Mouse (Mus musculus): Measurements from ENCODE around the gene Il18rap. TPM values are rescaled to one million over a fixed set of nuclear protein-coding genes. Genes with fewer than 3 reads are reported as not detected.
"Not testable (repeated sequence)": the region's sequence is repeated elsewhere in the genome, so short reads cannot be mapped to it uniquely, and the experiment has no call there.

The Il18rap gene
- polyA plus RNA-seq, 1 experiment from 2014 or later, result 0.13 TPM

DNA sequence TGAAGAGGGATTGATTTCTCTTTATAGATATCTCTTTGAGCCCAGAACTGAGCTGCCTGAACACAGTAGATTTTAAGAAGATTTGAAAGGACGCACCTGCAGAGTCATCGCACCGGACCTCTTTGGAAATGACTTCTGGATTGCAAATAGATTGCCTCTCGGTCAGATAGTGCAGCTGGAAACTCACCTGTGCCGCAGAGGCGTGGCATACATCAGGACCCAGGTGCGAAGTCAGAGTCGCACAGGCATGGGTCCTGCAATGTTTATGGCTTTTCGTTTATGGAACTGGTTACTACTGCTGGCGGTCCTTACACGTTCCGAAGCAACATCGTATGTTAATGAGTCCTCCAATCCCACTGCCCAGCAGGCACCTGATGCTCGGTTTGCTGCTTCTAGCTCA is 65.1 kb downstream of the Il18rap start:
- 0 out of 2 replicates have a peak, but pooled peaks cover 4% of the 10 kb centered on the region for H3K27me3 ChIP-seq (ENCODE audit: control insufficient read depth, insufficient read depth, low read length)
- H3K4me1 ChIP-seq (replicated peaks; ENCODE audit: control insufficient read depth, insufficient read depth, low read length), result no peaks in the 10 kb centered on the region
- H3K36me3 ChIP-seq (replicated peaks; ENCODE audit: control insufficient read depth, insufficient read depth), result no peaks in the 10 kb centered on the region
- no peak for DNase-seq (ENCODE audit: low spot score)
- no peak overlapping the region for H3K9ac ChIP-seq
- H3K4me3 ChIP-seq (replicated peaks; ENCODE audit: low read length), result no peak overlapping the region
- no peaks in the 10 kb centered on the region for H3K9me3 ChIP-seq (ENCODE audit: control insufficient read depth, low read length)
- 69% methylated on average over 14 of the region's 14 CpGs for whole genome bisulfite sequencing
- H3K4me2 ChIP-seq (replicated peaks), result peak overlapping the region; percentile 28
- no peak for ATAC-seq (ENCODE audit: low FRiP score)
- no peak overlapping the region for H3K27ac ChIP-seq

DNA sequence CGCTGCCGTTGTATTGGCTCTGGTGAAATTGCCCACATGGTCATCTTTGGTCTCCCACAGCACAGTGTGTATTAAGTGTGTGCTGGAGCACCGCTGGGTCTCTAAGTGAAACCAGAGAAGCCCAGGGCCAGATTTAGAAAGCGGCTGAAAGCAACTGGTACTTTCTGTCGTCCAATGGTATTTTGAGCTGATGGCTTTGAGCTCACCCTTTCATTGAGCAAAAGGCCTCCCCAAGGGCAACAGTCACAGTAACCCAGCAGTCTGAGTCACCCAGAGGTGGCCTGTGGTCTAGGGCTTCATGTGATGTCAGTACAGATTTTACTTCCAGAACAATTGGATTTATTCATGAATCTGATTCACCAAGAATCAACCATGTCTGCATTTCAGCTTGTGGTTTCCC is 71.6 kb downstream of the Il18rap start:
- Histone ChIP-seq H3K27ac (no peak overlapping the region), H3K4me2 (replicated peaks) (no peak overlapping the region), H3K9me3 (ENCODE audit: control insufficient read depth, low read length) (no peaks in the 10 kb centered on the region), H3K4me1 (replicated peaks; ENCODE audit: control insufficient read depth, insufficient read depth, low read length) (no peaks in the 10 kb centered on the region), H3K4me3 (replicated peaks; ENCODE audit: low read length) (no peak overlapping the region), H3K9ac (no peak overlapping the region), H3K27me3 (ENCODE audit: control insufficient read depth, insufficient read depth, low read length) (no peaks in the 10 kb centered on the region), H3K36me3 (replicated peaks; ENCODE audit: control insufficient read depth, insufficient read depth) (no peaks in the 10 kb centered on the region)
- DNase-seq (ENCODE audit: low spot score) (no peak), ATAC-seq (ENCODE audit: low FRiP score) (no peak)
- WGBS, result 85% methylated on average over 5 of the region's 5 CpGs

DNA sequence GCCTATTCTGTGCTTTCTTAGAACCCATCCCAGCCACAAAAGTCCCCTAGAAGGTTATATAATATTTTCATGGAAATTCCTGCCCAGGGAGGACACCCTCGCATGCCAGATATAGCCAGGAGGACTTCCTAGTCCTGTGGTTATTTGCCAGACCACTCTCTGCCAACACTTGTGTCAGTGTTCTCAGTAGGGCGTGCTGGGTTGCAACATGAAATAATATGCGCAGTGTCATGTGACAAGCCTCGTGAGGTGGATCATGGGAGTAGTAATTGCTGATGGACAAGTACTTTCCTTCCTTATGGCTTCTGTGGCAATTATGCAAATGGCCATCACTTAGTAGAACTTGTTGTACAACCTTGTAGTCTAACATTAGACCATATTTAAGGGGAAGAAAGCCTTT is 75.8 kb downstream of the Il18rap start:
- H3K4me3 ChIP-seq (replicated peaks; ENCODE audit: low read length), result no peak overlapping the region
- no peaks in the 10 kb centered on the region for H3K4me1 ChIP-seq (replicated peaks; ENCODE audit: control insufficient read depth, insufficient read depth, low read length)
- 96% methylated on average over 4 of the region's 4 CpGs for WGBS
- no peaks in the 10 kb centered on the region for H3K9me3 ChIP-seq (ENCODE audit: control insufficient read depth, low read length)
- no peaks in the 10 kb centered on the region for H3K36me3 ChIP-seq (replicated peaks; ENCODE audit: control insufficient read depth, insufficient read depth)
- H3K9ac ChIP-seq, result no peak overlapping the region
- DNase-seq (ENCODE audit: low spot score) (no peak), ATAC-seq (ENCODE audit: low FRiP score) (no peak)
- no peaks in the 10 kb centered on the region for H3K27me3 ChIP-seq (ENCODE audit: control insufficient read depth, insufficient read depth, low read length)
- no peak overlapping the region for H3K4me2 ChIP-seq (replicated peaks)
- H3K27ac ChIP-seq, result no peak overlapping the region

DNA sequence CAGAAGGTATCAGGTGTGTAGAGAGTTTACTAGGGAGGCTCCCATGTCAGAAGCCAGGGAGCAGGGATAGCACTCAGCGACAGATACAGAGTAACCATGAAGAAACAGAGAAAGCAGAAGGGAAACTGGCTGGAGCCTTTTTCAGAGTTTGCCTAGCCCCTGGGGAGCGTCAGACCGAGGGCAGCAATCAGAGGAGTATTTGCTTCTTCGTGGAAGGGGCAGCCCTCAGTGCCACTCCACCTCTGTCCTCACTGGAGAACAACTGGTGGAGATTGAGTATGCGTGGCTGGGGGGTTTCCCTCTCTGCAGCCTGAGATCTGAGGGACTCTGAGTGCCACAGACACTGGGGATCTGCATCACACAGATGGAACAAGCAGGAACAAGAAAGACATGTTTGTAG is 82.7 kb downstream of the Il18rap start:
- Histone ChIP-seq H3K4me3 (replicated peaks; ENCODE audit: low read length) (no peak overlapping the region), H3K27ac (no peak overlapping the region), H3K4me2 (replicated peaks) (no peak overlapping the region), H3K36me3 (replicated peaks; ENCODE audit: control insufficient read depth, insufficient read depth) (no peaks in the 10 kb centered on the region), H3K9me3 (ENCODE audit: control insufficient read depth, low read length) (no peaks in the 10 kb centered on the region), H3K4me1 (replicated peaks; ENCODE audit: control insufficient read depth, insufficient read depth, low read length) (no peaks in the 10 kb centered on the region), H3K27me3 (ENCODE audit: control insufficient read depth, insufficient read depth, low read length) (no peaks in the 10 kb centered on the region), H3K9ac (no peak overlapping the region)
- 68% methylated on average over 5 of the region's 5 CpGs for WGBS
- DNase-seq (ENCODE audit: low spot score) (no peak), ATAC-seq (ENCODE audit: low FRiP score) (no peak)

DNA sequence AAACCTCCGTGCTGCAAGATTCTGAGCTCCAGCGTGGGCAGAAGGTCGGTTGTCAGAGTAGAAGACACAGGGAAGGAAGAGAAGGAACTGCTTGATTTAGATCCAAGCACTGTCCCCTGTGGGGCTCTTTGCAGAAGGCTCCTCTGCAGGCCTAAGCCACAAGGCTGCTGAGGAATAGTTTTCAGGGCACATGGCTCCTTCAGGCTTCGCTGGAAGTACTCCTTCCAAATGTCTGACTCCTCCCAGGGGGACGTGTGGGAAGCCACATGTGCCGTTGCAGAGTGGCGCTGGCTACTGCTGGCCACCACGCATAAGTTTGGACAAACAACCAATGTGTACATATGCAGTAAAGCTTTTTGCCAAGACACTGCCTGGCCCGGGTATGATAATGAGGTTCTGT is 84.5 kb downstream of the Il18rap start:
- H3K4me3 ChIP-seq (replicated peaks; ENCODE audit: low read length); H3K36me3 ChIP-seq (replicated peaks; ENCODE audit: control insufficient read depth, insufficient read depth); H3K9me3 ChIP-seq (ENCODE audit: control insufficient read depth, low read length); H3K27ac ChIP-seq; H3K27me3 ChIP-seq (ENCODE audit: control insufficient read depth, insufficient read depth, low read length); H3K4me1 ChIP-seq (replicated peaks; ENCODE audit: control insufficient read depth, insufficient read depth, low read length); H3K4me2 ChIP-seq (replicated peaks); DNase-seq (ENCODE audit: low spot score); H3K9ac ChIP-seq; ATAC-seq (ENCODE audit: low FRiP score): not testable (repeated sequence)
- WGBS, result 92% methylated on average over 9 of the region's 9 CpGs

DNA sequence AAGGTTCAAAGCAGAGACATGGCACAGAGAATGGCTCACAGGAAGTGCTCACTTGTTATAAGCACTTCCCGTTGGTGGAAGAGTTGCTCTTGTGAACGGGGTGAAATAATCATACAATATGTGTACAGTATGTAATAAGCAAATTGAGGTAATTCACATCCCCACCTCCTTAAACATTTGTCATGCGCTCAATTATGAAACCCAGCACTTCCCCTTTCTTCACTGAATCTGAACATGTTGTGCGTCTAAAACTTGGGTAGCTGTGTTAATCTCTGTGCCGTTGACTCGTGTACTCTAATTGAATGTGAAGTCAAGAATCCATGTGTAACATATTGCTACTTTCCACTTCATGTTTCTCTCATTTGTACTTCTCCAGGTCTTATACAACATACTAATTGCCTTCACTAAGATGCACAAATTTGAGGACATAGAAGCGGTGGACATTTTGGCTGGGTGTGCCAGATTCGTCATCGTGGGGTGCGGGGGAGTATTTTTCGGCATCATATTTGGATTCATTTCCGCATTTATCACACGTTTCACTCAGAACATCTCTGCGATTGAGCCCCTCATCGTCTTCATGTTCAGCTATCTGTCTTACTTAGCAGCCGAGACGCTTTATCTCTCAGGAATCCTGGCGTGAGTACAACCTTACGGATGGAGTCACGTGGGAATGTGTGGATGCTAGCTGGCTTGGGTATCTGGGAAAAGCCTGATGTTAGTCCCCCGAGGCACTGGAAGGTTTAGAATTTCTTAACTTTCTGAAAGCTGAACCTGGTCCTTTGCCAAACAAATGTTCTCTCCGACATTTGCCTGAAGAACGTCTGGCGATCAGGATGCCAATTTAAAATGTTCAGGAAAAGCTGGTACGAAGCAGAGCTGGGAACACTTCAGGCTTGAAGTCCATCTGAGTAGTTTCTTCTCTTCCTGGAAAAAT is 85.5 kb downstream of the Il18rap start:
- DNase-seq (ENCODE audit: low spot score) (no peak), ATAC-seq (ENCODE audit: low FRiP score) (no peak)
- H3K4me1 ChIP-seq (replicated peaks; ENCODE audit: control insufficient read depth, insufficient read depth, low read length), result no peaks in the 10 kb centered on the region
- no peaks in the 10 kb centered on the region for H3K36me3 ChIP-seq (replicated peaks; ENCODE audit: control insufficient read depth, insufficient read depth)
- H3K27ac ChIP-seq, result no peak overlapping the region
- no peak overlapping the region for H3K9ac ChIP-seq
- 90% methylated on average over 25 of the region's 25 CpGs for WGBS
- H3K4me2 ChIP-seq (replicated peaks), result no peak overlapping the region
- H3K4me3 ChIP-seq (replicated peaks; ENCODE audit: low read length), result no peak overlapping the region
- no peaks in the 10 kb centered on the region for H3K9me3 ChIP-seq (ENCODE audit: control insufficient read depth, low read length)
- no peaks in the 10 kb centered on the region for H3K27me3 ChIP-seq (ENCODE audit: control insufficient read depth, insufficient read depth, low read length)

Other genes starting within 250 kb of the Il18rap start
- gene Il1rl2, start 190.8 kb upstream of the Il18rap start, polyA plus RNA-seq (2014; fragmentation: Nextera tagmentation; extraction: Ambion mirVana), result 1.0 and 1.3 TPM in 2 replicates
- gene Il1rl1, start 85.8 kb upstream of the Il18rap start, polyA plus RNA-seq (2014; fragmentation: Nextera tagmentation; extraction: Ambion mirVana), result 0.04 and 0.11 TPM in 2 replicates
- not detected in 2 replicates for gene Il18r1, start 49.8 kb upstream of the Il18rap start, polyA plus RNA-seq (2014; fragmentation: Nextera tagmentation; extraction: Ambion mirVana)
- 0.39 TPM in 1 of 2 replicates, not detected in the other for gene Slc9a4, start 64.7 kb downstream of the Il18rap start, polyA plus RNA-seq (2014; fragmentation: Nextera tagmentation; extraction: Ambion mirVana)
- gene Slc9a2, start 165.2 kb downstream of the Il18rap start, polyA plus RNA-seq (2014; fragmentation: Nextera tagmentation; extraction: Ambion mirVana), result 0.12 and 0.18 TPM in 2 replicates

Data from hindbrain, embryonic 14.5 days (tissue).